Mouse (Mus musculus) left cerebral cortex, adult 9 months (tissue): ENCODE measurements around the gene Rhobtb3.
"Not testable (repeated sequence)": the region's sequence is repeated elsewhere in the genome, so short reads cannot be mapped to it uniquely, and the experiment has no call there.

Experiments
- DNase-seq, 2 experiments: peaks; one replicate each; pipeline ENCODE4 v3.0.0; 2022; ENCODE audit warnings: low spot score in 2 of 2

Gene Rhobtb3

GRCm38 (mm10) chr13:75929071-75929470 lies 14.7 kb downstream of the Rhobtb3 start:
- not testable (repeated sequence) for DNase-seq

- no peak for DNase-seq
These were observed 15.8 kb downstream of the Rhobtb3 start for GRCm38 (mm10) chr13:75927951-75928350.

DNA sequence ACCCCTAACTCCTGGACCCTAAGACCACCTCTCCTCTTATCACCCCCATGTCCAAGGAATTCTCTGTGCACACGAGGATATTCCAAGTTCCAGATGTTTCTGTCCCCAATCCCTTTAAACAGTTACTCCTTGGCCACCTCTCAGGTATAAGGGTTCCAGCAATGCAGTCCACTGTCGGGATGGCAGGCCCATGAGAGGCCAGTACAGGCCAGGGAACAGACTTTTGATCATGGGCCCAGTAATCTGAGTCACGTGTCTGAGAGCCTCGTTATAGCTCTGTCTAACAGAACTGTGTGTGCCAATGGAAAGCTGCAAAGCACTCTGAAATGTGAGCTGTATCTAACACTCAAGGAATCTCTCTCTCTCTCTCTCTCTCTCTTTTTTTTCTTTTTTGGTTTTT lies 29.6 kb downstream of the Rhobtb3 start:
- no peak for DNase-seq

- no peak for DNase-seq
These were observed 35.5 kb downstream of the Rhobtb3 start for GRCm38 (mm10) chr13:75908187-75908586.

- no peak for DNase-seq
These were observed 36.6 kb downstream of the Rhobtb3 start for GRCm38 (mm10) chr13:75907133-75907532.

DNA sequence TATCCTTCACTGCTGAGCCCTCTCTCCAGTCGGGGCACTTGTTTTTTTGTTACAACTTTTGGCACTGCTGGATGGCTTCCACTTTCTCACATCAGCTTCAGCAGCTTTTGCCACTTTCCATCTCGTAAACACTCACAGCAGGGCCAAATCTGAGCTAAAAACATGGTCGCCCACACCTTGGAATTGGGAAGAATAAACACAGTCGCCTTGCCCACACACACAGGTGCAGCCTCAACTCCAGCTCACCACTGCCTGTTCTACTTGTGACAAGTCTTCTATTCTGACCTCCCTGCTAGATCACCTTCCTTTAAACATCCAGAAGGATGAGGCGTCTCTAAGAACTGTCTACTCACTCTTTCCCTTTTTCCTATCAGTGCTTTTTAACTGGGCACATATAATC lies 39.1 kb downstream of the Rhobtb3 start:
- DNase-seq, result peak in 1 of 2 experiments; percentile 24

GRCm38 (mm10) chr13:75900928-75901327 lies 42.8 kb downstream of the Rhobtb3 start:
- DNase-seq, result not testable (repeated sequence)

DNA sequence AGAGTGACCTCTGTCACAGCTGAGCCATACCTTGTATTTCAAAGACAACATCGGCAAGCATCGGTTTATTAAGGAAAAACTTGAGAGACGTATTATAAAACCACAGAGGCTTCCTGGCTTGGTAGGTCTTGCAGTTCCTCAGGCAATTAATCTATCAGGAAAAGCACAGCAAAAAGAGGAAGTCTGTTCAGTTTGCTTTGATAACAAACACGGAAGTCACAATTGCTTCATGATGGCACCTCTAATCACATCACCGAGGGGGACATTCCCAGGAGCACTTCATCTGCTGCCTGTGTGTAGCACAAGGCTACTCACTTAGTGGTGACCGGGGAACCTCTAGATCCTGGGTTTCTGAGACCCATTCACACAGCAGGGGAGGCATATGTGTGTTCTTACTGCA lies 50.8 kb downstream of the Rhobtb3 start:
- DNase-seq, result no peak

- no peak for DNase-seq
These were observed 51.4 kb downstream of the Rhobtb3 start for GRCm38 (mm10) chr13:75892291-75892690.

- peak in 1 of 2 experiments; percentile 22 for DNase-seq
These were observed 51.9 kb downstream of the Rhobtb3 start for GRCm38 (mm10) chr13:75891868-75892267.

DNA sequence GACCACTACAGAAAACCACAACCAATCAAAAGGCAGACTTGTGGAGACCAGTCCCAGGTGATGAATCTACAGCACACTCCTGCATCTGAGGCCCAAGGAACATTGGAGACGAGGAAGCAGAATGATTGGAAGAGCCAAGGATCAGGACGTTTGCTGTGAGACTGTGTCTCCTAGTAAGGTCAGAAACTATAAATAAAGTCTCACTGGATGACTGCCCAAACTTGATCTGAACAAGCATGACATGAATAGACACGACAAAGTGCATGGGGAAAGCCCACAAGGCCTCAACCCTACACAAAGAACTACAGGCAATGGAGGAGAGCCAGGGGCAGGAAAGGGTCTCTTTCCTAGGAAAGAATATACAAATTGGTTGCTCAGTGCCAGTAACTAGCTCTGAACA lies 59.9 kb downstream of the Rhobtb3 start:
- DNase-seq, result no peak

- DNase-seq, result no peak
These were observed 63.2 kb downstream of the Rhobtb3 start for GRCm38 (mm10) chr13:75880501-75880900.

GRCm38 (mm10) chr13:75879756-75880155 lies 64.0 kb downstream of the Rhobtb3 start:
- no peak for DNase-seq

DNA sequence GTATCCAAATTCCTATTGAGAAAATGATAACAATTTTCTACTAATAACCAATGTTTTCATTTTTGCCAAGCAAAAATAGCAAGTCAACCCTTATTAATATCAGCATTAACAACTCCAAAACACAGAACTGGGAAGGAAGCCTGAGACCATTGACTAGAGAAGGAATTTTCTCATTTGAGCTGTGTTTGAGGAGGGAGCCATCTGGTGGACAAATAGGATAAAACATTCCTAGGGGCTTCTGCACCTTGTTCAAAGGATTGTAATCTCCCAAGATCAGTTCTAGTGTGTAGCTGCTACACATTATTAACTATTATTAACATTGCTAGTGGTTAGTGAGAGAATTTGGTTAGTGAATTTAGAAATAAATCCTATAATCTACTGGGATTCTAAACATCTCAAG lies 65.8 kb downstream of the Rhobtb3 start:
- DNase-seq, result peak in 1 of 2 experiments; percentile 68

GRCm38 (mm10) chr13:75876592-75876991 lies 67.1 kb downstream of the Rhobtb3 start:
- DNase-seq, result peak in 1 of 2 experiments; percentile 18

DNA sequence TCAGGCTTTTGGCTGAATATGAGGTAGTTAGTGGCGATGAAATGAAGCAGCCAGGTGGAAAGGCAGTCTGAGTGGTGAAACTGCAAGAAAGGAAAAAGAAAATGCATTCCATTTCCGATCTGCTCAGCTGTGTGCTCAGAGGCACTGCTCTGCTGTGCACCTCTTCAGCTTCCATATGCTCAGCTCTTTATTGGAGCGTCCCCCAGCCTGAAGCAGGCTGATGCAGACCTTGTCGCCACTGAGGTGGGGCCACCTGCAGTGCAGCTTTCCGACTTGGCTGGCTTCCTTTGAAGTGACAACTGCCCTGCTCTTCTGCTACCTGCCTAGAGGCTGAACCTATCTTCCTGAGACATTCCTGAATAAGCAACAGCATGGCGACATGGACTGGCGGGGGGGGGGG lies 67.5 kb downstream of the Rhobtb3 start:
- not testable (repeated sequence) for DNase-seq

DNA sequence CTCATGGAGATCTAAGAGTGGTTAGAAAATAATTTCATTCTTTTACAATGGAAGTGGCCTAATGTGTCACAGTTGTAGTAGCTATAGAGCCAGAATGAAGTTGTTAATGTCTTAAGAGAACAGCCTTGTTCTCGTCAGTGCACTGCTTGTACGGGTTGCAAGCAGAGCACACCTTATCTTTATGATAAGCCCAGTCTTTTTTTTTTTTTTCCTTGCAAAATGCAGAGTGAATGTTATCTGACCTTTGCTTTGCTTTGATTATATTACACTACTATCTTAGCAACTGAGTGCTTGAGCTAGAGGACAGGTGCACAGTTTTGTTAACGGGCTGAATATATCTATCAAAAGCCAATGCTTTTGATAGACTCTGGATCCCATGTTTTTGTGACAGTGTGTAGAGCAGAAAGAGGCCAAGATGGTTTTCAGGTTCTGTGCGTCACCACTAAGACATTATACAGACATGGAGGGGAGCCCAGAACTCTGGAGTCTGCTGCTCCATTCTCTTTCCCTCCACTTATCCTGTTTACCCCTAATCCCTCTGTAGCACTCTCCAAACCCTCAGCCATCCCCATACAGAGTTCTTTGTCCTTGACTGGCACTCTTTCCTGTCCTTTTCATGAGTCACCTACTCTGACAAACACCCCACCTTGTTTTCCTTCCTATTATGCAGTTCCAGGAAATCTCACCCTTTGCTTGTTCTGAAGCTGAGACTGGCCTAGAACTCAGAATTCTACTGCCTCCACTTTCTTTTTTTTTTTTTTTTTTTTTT lies 68.9 kb downstream of the Rhobtb3 start:
- no peak for DNase-seq

DNA sequence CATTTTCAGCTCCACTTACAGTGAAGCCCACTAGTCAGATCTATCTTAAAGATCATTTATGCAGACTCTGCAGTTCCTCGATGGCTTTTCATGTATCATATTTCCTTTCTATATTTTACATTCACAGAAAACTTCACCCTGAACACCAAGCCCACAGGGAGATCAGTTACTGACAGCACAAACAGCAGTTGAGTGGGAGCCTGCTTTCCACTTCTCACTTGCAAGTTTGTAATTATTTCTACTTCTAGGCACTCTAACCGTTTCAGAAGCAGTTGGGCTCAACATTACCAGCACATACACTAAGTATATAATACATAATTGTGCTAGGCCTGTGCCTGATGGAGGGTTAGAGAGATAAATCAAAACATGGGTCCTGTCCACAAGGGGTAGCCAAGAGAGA lies 75.8 kb downstream of the Rhobtb3 start:
- DNase-seq, result peak; percentile 16 to 37

- DNase-seq, result no peak
These were observed 78.1 kb downstream of the Rhobtb3 start for GRCm38 (mm10) chr13:75865486-75866184.

DNA sequence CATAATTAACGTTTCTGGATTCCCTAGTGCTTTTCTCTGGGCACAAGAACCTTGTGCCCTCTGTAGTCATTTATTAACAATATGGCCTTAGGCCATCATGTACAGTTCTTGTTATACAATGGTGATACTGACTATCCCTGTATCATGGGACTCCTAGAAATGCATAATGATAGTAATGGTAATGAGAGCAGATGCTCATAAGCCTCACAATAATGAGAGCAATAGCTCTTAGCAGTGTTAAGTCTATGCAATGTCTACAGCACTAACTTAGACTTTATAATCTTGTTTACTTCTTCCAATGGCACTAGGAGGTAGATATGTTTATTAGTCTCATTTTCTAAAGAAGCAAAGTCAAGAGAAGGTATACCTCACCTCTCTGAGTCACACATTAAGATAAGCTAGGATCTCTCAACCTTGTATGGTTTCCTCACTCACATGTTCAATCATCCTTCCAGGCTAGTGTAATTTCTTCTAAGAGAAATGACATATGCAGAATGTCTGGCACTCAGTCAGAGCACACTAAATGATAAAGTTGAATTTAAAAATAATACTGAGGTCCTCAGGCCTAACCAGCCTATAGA lies 84.4 kb downstream of the Rhobtb3 start:
- DNase-seq, result no peak

DNA sequence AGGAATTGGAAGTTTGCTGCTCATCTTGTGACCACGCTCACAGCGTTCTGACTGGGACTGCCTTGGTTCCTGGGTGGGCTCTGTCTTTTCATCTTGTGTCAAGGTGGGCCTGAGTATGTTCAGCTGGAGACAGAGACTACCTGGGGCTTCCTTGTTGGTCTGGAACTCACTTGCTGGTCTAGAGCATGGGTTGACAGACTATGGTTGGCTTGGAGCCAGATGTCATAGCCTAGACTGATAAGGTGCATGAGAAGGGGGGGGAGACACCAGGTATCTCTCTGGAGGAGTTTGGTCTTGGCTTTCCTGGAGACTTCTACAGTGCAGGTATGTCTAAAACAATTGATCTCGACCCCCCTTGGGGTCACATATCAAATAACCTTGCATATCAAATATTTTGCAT lies 90.6 kb downstream of the Rhobtb3 start:
- no peak for DNase-seq

DNA sequence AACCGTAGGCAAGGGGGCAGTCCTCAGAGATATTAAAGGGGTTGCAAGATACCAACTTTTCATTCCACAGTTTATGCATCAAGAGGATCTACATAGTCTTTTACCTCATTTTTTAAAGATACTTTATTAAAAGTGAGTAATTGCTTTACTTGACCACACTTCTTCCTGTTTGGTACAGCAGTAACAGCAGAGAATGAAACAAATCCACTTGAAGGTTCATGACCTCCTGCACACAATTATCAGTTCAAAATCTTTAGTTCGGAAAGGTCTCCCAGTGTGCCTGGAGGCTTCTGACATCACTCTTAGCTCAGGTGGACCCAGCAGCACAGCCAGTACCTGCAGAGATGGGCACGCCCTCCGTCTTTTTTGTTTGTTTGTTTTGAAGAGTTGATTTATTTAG lies 91.7 kb downstream of the Rhobtb3 start:
- DNase-seq, result no peak

DNA sequence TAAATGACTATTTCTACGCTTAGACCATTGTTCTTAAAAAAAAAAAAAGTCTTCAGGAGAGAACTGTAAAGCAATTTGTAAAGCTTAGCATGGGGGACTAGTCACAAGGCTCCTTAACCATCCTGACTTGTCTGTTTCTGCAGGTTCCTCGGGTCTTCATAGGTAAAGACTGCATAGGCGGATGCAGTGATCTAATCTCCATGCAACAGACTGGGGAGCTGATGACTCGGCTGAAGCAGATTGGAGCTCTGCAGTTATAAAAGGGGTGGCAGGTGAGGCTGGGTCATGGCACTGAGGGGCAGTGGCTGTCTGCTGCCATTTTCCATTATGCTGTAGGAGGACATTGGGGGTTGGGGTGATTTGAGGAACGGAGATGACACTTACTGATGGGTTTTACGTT lies 96.7 kb downstream of the Rhobtb3 start:
- DNase-seq, result no peak
